Mouse (Mus musculus): ENCODE measurements around the gene Scube2.

DNA sequence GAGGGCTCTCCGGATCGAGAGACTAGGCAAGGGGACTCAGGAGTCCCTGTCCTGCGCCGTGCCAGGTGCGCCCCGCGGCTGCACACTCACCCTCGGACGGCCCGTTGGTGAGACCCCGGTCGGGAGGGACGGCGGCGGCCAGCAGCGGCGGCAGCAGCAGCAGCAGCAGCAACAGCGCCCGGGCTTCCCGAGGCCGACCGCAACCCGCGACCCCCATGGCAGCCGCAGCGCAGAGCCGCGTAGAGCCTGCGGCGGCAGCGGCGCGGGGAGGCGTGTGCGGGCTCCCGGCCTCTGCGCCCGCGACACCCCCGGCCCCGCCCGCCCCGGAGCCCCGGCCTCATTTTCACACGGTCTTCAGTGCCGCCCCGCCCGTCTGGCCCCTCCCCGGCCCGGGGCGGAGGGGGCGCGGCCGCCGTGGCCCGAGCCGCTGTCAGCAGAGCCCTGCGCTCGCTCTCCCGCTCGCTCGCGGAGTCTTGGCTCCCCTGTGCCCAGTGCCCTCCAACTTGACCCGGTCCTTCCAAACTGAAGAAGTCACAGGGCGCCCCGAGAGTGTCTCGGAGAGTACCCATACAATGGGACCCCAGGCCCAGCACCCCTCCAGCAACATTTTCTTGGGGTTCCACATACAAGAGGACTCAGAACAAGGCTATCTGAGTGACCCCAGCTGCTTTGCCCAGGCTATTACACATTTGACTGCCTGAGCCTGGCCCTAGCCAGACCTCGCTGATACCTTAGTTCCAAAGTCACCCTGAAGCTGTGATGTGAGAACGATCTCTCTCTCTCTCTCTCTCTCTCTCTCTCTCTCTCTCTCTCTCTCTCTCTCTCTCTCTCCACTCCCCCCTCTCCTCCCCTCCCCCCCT lies at the start of gene Scube2:
- no peak for TF ChIP-seq CTCF (IDR thresholded peaks at IDR 0.05; ENCODE audit: extremely low read depth, insufficient read length, insufficient replicate concordance, low read depth, low read length)
- no peak for TF ChIP-seq POLR2A (IDR thresholded peaks at IDR 0.05; ENCODE audit: low read depth, low read length)

Measured in small intestine, adult 2 months (tissue).